Mouse (Mus musculus) lung, postnatal 10 days (tissue): ENCODE data around the gene Itgam.
"Not testable (repeated sequence)": the region's sequence is repeated elsewhere in the genome, so short reads cannot be mapped to it uniquely, and the experiment has no call there.

Source experiments
- DNase-seq: peaks from one replicate; pipeline ENCODE4 v3.0.0; 2021

Itgam gene

GRCm38 (mm10) chr7:128062456-128062855, at the start of gene Itgam, which contains the start of gene Gm49368:
Gene Itgam, plus strand, starts transcription at chr7:128062640.
Gene Gm49368, plus strand, starts transcription at chr7:128062683.
- no peak for DNase-seq

GRCm38 (mm10) chr7:128013116-128013515, 49.3 kb upstream of the Itgam start:
- no peak for DNase-seq

- not testable (repeated sequence) for DNase-seq
Measured at GRCm38 (mm10) chr7:128016134-128016533, 46.3 kb upstream of the Itgam start.

- no peak for DNase-seq
Measured at GRCm38 (mm10) chr7:128016650-128017049, 45.8 kb upstream of the Itgam start.

- DNase-seq, result no peak
Measured at GRCm38 (mm10) chr7:128018275-128018674, 44.2 kb upstream of the Itgam start.

GRCm38 (mm10) chr7:128019187-128019586, 43.3 kb upstream of the Itgam start:
- no peak for DNase-seq

GRCm38 (mm10) chr7:128022974-128023373, 39.5 kb upstream of the Itgam start:
- no peak for DNase-seq

- no peak for DNase-seq
Measured at GRCm38 (mm10) chr7:128023565-128023964, 38.9 kb upstream of the Itgam start.

GRCm38 (mm10) chr7:128024364-128024763, 38.1 kb upstream of the Itgam start:
- DNase-seq, result no peak

GRCm38 (mm10) chr7:128024932-128025331, 37.5 kb upstream of the Itgam start:
- no peak for DNase-seq

- DNase-seq, result no peak
Measured at GRCm38 (mm10) chr7:128025381-128025780, 37.1 kb upstream of the Itgam start.

GRCm38 (mm10) chr7:128031403-128031976, 30.9 kb upstream of the Itgam start:
- DNase-seq, result no peak

GRCm38 (mm10) chr7:128032290-128032988, 30.0 kb upstream of the Itgam start:
- no peak for DNase-seq

- no peak for DNase-seq
Measured at GRCm38 (mm10) chr7:128032989-128033293, 29.5 kb upstream of the Itgam start.

GRCm38 (mm10) chr7:128033616-128034015, 28.8 kb upstream of the Itgam start:
- no peak for DNase-seq

- not testable (repeated sequence) for DNase-seq
Measured at GRCm38 (mm10) chr7:128042161-128042820, 20.1 kb upstream of the Itgam start.

GRCm38 (mm10) chr7:128044142-128044785, 18.2 kb upstream of the Itgam start:
- DNase-seq, result peak; percentile 36

- no peak for DNase-seq
Measured at GRCm38 (mm10) chr7:128045640-128046039, 16.8 kb upstream of the Itgam start.

GRCm38 (mm10) chr7:128048819-128049218, 13.6 kb upstream of the Itgam start:
- DNase-seq, result no peak

GRCm38 (mm10) chr7:128049254-128049653, 13.2 kb upstream of the Itgam start:
- no peak for DNase-seq

GRCm38 (mm10) chr7:128050739-128051138, 11.7 kb upstream of the Itgam start:
- peak; percentile 29 for DNase-seq

GRCm38 (mm10) chr7:128053061-128053460, 9.4 kb upstream of the Itgam start:
- no peak for DNase-seq

- no peak for DNase-seq
Measured at GRCm38 (mm10) chr7:128056917-128057444, 5.5 kb upstream of the Itgam start.
